Mouse (Mus musculus): ENCODE data around the gene Smco2. TPM values are rescaled to one million over a fixed set of nuclear protein-coding genes. Genes with fewer than 3 reads are reported as not detected.

The Smco2 gene
- polyA plus RNA-seq, 1 experiment from 2014 or later = 0.39 TPM

GRCm38 (mm10) chr6:146833485-146834314 lies 16.2 kb upstream of the Smco2 start:
- 63% methylated on average over 6 of the region's 6 CpGs for WGBS
- ATAC-seq (replicated peaks; ENCODE audit: extremely low read depth, insufficient read depth, low FRiP score) = no peak; the same call in 1 of the 2 replicates

GRCm38 (mm10) chr6:146834342-146834741 lies 15.6 kb upstream of the Smco2 start:
- Histone ChIP-seq H3K4me3 (ENCODE audit: low read length) (no peak overlapping the region), H3K27ac (ENCODE audit: low read length) (no peak overlapping the region), H3K36me3 (ENCODE audit: control insufficient read depth, insufficient read depth) (no peaks in the 10 kb centered on the region), H3K9ac (ENCODE audit: low read length) (no peak overlapping the region), H3K4me2 (ENCODE audit: low read depth, low read length) (no peak overlapping the region), H3K4me1 (ENCODE audit: control insufficient read depth, insufficient read depth, low read length) (peaks cover 12% of the 10 kb centered on the region), H3K27me3 (ENCODE audit: control insufficient read depth, insufficient read depth, low read length) (no peaks in the 10 kb centered on the region), H3K9me3 (replicated peaks; ENCODE audit: control insufficient read depth, low read length) (no peaks in the 10 kb centered on the region)
- WGBS = 63% methylated on average over 3 of the region's 3 CpGs
- ATAC-seq (replicated peaks; ENCODE audit: extremely low read depth, insufficient read depth, low FRiP score) = no peak

More at GRCm38 (mm10) chr6:146833485-146834314, 16.2 kb upstream of the Smco2 start:
- Histone ChIP-seq H3K27me3 (ENCODE audit: control insufficient read depth, insufficient read depth, low read length) (no peaks in the 10 kb centered on the region), H3K9me3 (replicated peaks; ENCODE audit: control insufficient read depth, low read length) (no peaks in the 10 kb centered on the region), H3K27ac (ENCODE audit: low read length) (no peak overlapping the region), H3K9ac (ENCODE audit: low read length) (no peak overlapping the region), H3K4me3 (ENCODE audit: low read length) (no peak overlapping the region), H3K36me3 (ENCODE audit: control insufficient read depth, insufficient read depth) (no peaks in the 10 kb centered on the region), H3K4me1 (ENCODE audit: control insufficient read depth, insufficient read depth, low read length) (peaks cover 12% of the 10 kb centered on the region), H3K4me2 (ENCODE audit: low read depth, low read length) (no peak overlapping the region)

- Histone ChIP-seq H3K9ac (ENCODE audit: low read length) (no peak overlapping the region), H3K4me2 (ENCODE audit: low read depth, low read length) (no peak overlapping the region), H3K4me3 (ENCODE audit: low read length) (no peak overlapping the region), H3K9me3 (replicated peaks; ENCODE audit: control insufficient read depth, low read length) (no peaks in the 10 kb centered on the region), H3K4me1 (ENCODE audit: control insufficient read depth, insufficient read depth, low read length) (peaks cover 12% of the 10 kb centered on the region), H3K27me3 (ENCODE audit: control insufficient read depth, insufficient read depth, low read length) (no peaks in the 10 kb centered on the region), H3K27ac (ENCODE audit: low read length) (peak overlapping the region; percentile 15; the same call in 1 of the 2 replicates), H3K36me3 (ENCODE audit: control insufficient read depth, insufficient read depth) (no peaks in the 10 kb centered on the region)
- 16% methylated on average over 4 of the region's 4 CpGs for WGBS
- no peak for ATAC-seq (replicated peaks; ENCODE audit: extremely low read depth, insufficient read depth, low FRiP score)
Measured at GRCm38 (mm10) chr6:146835784-146836183, 14.1 kb upstream of the Smco2 start.

- Histone ChIP-seq H3K27me3 (ENCODE audit: control insufficient read depth, insufficient read depth, low read length) (no peaks in the 10 kb centered on the region), H3K9ac (ENCODE audit: low read length) (no peak overlapping the region), H3K9me3 (replicated peaks; ENCODE audit: control insufficient read depth, low read length) (no peaks in the 10 kb centered on the region), H3K4me2 (ENCODE audit: low read depth, low read length) (no peak overlapping the region), H3K27ac (ENCODE audit: low read length) (no peak overlapping the region), H3K4me3 (ENCODE audit: low read length) (no peak overlapping the region), H3K4me1 (ENCODE audit: control insufficient read depth, insufficient read depth, low read length) (peaks cover 12% of the 10 kb centered on the region), H3K36me3 (ENCODE audit: control insufficient read depth, insufficient read depth) (no peaks in the 10 kb centered on the region)
- no peak for ATAC-seq (replicated peaks; ENCODE audit: extremely low read depth, insufficient read depth, low FRiP score)
- 44% methylated on average over 7 of the region's 7 CpGs for WGBS
Measured at GRCm38 (mm10) chr6:146837316-146837715, 12.6 kb upstream of the Smco2 start.

GRCm38 (mm10) chr6:146838366-146838765 lies 11.5 kb upstream of the Smco2 start:
- no peaks in the 10 kb centered on the region for H3K9me3 ChIP-seq (replicated peaks; ENCODE audit: control insufficient read depth, low read length)
- H3K4me3 ChIP-seq (ENCODE audit: low read length) = no peak overlapping the region
- H3K27ac ChIP-seq (ENCODE audit: low read length) = no peak overlapping the region
- ATAC-seq (replicated peaks; ENCODE audit: extremely low read depth, insufficient read depth, low FRiP score) = no peak
- no peak overlapping the region for H3K4me2 ChIP-seq (ENCODE audit: low read depth, low read length)
- H3K36me3 ChIP-seq (ENCODE audit: control insufficient read depth, insufficient read depth) = no peaks in the 10 kb centered on the region
- H3K9ac ChIP-seq (ENCODE audit: low read length) = no peak overlapping the region
- H3K27me3 ChIP-seq (ENCODE audit: control insufficient read depth, insufficient read depth, low read length) = no peaks in the 10 kb centered on the region
- WGBS = 93% methylated on average over 5 of the region's 5 CpGs
- H3K4me1 ChIP-seq (ENCODE audit: control insufficient read depth, insufficient read depth, low read length) = peaks cover 12% of the 10 kb centered on the region

DNA sequence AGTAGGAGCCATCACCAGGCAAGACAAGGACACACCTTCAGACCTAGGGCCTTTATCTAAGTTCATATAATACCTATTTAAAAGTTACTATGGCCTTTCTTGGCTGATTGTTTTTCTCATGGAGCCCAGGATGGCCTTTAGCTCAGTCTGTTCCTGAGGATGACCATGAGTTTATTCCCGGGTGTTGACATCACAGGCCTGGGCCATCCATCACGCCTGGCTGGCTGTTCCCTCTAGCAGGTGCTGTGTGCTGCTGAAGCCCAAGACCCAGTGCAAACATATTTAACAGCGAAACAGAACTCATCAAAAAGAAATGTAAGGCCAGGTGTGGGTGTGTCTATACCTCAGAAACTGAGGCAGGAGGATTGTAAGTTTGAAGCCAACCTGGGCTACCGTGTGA lies 11.0 kb upstream of the Smco2 start:
- Histone ChIP-seq H3K27me3 (ENCODE audit: control insufficient read depth, insufficient read depth, low read length) (no peaks in the 10 kb centered on the region), H3K4me2 (ENCODE audit: low read depth, low read length) (no peak overlapping the region), H3K9ac (ENCODE audit: low read length) (no peak overlapping the region), H3K4me3 (ENCODE audit: low read length) (no peak overlapping the region), H3K36me3 (ENCODE audit: control insufficient read depth, insufficient read depth) (no peaks in the 10 kb centered on the region), H3K4me1 (ENCODE audit: control insufficient read depth, insufficient read depth, low read length) (peaks cover 11% of the 10 kb centered on the region), H3K27ac (ENCODE audit: low read length) (no peak overlapping the region), H3K9me3 (replicated peaks; ENCODE audit: control insufficient read depth, low read length) (no peaks in the 10 kb centered on the region)
- ATAC-seq (replicated peaks; ENCODE audit: extremely low read depth, insufficient read depth, low FRiP score) = no peak
- WGBS = 84% methylated on average over 4 of the region's 4 CpGs

- Histone ChIP-seq H3K4me1 (ENCODE audit: control insufficient read depth, insufficient read depth, low read length) (peaks cover 17% of the 10 kb centered on the region), H3K27me3 (ENCODE audit: control insufficient read depth, insufficient read depth, low read length) (no peaks in the 10 kb centered on the region), H3K27ac (ENCODE audit: low read length) (peak overlapping the region; percentile 57), H3K9me3 (replicated peaks; ENCODE audit: control insufficient read depth, low read length) (no peaks in the 10 kb centered on the region), H3K36me3 (ENCODE audit: control insufficient read depth, insufficient read depth) (no peaks in the 10 kb centered on the region), H3K4me2 (ENCODE audit: low read depth, low read length) (no peak overlapping the region), H3K4me3 (ENCODE audit: low read length) (no peak overlapping the region), H3K9ac (ENCODE audit: low read length) (no peak overlapping the region)
- WGBS = 46% methylated on average over 6 of the region's 6 CpGs
- peak; percentile 71; the same call in 1 of the 2 replicates for ATAC-seq (replicated peaks; ENCODE audit: extremely low read depth, insufficient read depth, low FRiP score)
Measured at GRCm38 (mm10) chr6:146844867-146845266, 5.0 kb upstream of the Smco2 start.

GRCm38 (mm10) chr6:146845347-146845746 lies 4.6 kb upstream of the Smco2 start:
- H3K9ac ChIP-seq (ENCODE audit: low read length) = no peak overlapping the region
- H3K9me3 ChIP-seq (replicated peaks; ENCODE audit: control insufficient read depth, low read length) = no peaks in the 10 kb centered on the region
- H3K4me3 ChIP-seq (ENCODE audit: low read length) = no peak overlapping the region
- H3K27ac ChIP-seq (ENCODE audit: low read length) = peak overlapping the region; percentile 57
- H3K4me1 ChIP-seq (ENCODE audit: control insufficient read depth, insufficient read depth, low read length) = peaks cover 17% of the 10 kb centered on the region
- H3K4me2 ChIP-seq (ENCODE audit: low read depth, low read length) = no peak overlapping the region
- WGBS = 78% methylated on average over 5 of the region's 5 CpGs
- H3K36me3 ChIP-seq (ENCODE audit: control insufficient read depth, insufficient read depth) = no peaks in the 10 kb centered on the region
- no peaks in the 10 kb centered on the region for H3K27me3 ChIP-seq (ENCODE audit: control insufficient read depth, insufficient read depth, low read length)
- no peak for ATAC-seq (replicated peaks; ENCODE audit: extremely low read depth, insufficient read depth, low FRiP score)

- no peaks in the 10 kb centered on the region for H3K27me3 ChIP-seq (ENCODE audit: control insufficient read depth, insufficient read depth, low read length)
- no peak overlapping the region for H3K4me2 ChIP-seq (ENCODE audit: low read depth, low read length)
- H3K4me3 ChIP-seq (ENCODE audit: low read length) = no peak overlapping the region
- no peaks in the 10 kb centered on the region for H3K9me3 ChIP-seq (replicated peaks; ENCODE audit: control insufficient read depth, low read length)
- peak overlapping the region; percentile 70 for H3K27ac ChIP-seq (ENCODE audit: low read length)
- 40% methylated on average over 15 of the region's 15 CpGs for WGBS
- ATAC-seq (replicated peaks; ENCODE audit: extremely low read depth, insufficient read depth, low FRiP score) = peak; percentile 56; the same call in 1 of the 2 replicates
- H3K4me1 ChIP-seq (ENCODE audit: control insufficient read depth, insufficient read depth, low read length) = peaks cover 17% of the 10 kb centered on the region
- H3K9ac ChIP-seq (ENCODE audit: low read length) = no peak overlapping the region
- no peaks in the 10 kb centered on the region for H3K36me3 ChIP-seq (ENCODE audit: control insufficient read depth, insufficient read depth)
Measured at GRCm38 (mm10) chr6:146845961-146846750, 3.7 kb upstream of the Smco2 start.

Measured in heart, embryonic 16.5 days (tissue).